Mouse (Mus musculus): ENCODE measurements around the gene Wdr48. TPM values are rescaled to one million over a fixed set of nuclear protein-coding genes. Genes with fewer than 3 reads are reported as not detected.

Gene Wdr48
- polyA plus RNA-seq, 1 experiment from 2014 or later = 56.6 TPM

GRCm38 (mm10) chr9:119893881-119894280 lies 797 bp upstream of the Wdr48 start:
- H3K4me2 ChIP-seq = peak overlapping the region; percentile 92

GRCm38 (mm10) chr9:119895040-119895721 lies 503 bp downstream of the Wdr48 start:
- H3K4me1 ChIP-seq (replicated peaks) = peaks cover 20% of the 10 kb centered on the region
- no peaks in the 10 kb centered on the region for H3K9me3 ChIP-seq
- peak overlapping the region; percentile 94 for H3K4me3 ChIP-seq
- peak overlapping the region; percentile 89 for H3K27ac ChIP-seq (replicated peaks)
- WGBS = 2% methylated on average over 65 of the region's 71 CpGs
- H3K9ac ChIP-seq = peak overlapping the region; percentile 92
- peak overlapping the region; percentile 92 for H3K4me2 ChIP-seq
- H3K36me3 ChIP-seq = no peaks in the 10 kb centered on the region
- ATAC-seq (ENCODE audit: low read depth) = peak; percentile 76
- H3K27me3 ChIP-seq = peaks cover 17% of the 10 kb centered on the region

More at GRCm38 (mm10) chr9:119893881-119894280, 797 bp upstream of the Wdr48 start:
- Histone ChIP-seq H3K9ac (peak overlapping the region; percentile 92; the same call in 1 of the 2 replicates), H3K9me3 (no peaks in the 10 kb centered on the region), H3K4me1 (replicated peaks) (peaks cover 29% of the 10 kb centered on the region), H3K27ac (replicated peaks) (no peak overlapping the region; the same call in 1 of the 2 replicates), H3K36me3 (no peaks in the 10 kb centered on the region), H3K4me3 (peak overlapping the region; percentile 94), H3K27me3 (peaks cover 18% of the 10 kb centered on the region)
- no peak for ATAC-seq (ENCODE audit: low read depth)
- WGBS = 92% methylated on average over 5 of the region's 5 CpGs

GRCm38 (mm10) chr9:119899446-119899845 lies 4.8 kb downstream of the Wdr48 start:
- peaks cover 22% of the 10 kb centered on the region for H3K36me3 ChIP-seq
- H3K27ac ChIP-seq (replicated peaks) = no peak overlapping the region
- H3K9ac ChIP-seq = no peak overlapping the region
- no peak for ATAC-seq (ENCODE audit: low read depth)
- no peaks in the 10 kb centered on the region for H3K27me3 ChIP-seq
- 91% methylated on average over 2 of the region's 2 CpGs for WGBS
- no peak overlapping the region for H3K4me2 ChIP-seq
- no peaks in the 10 kb centered on the region for H3K9me3 ChIP-seq
- peaks cover 14% of the 10 kb centered on the region for H3K4me1 ChIP-seq (replicated peaks)
- H3K4me3 ChIP-seq = no peak overlapping the region

- 88% methylated on average over 12 of the region's 12 CpGs for WGBS
- Histone ChIP-seq H3K9ac (no peak overlapping the region), H3K36me3 (peaks cover 50% of the 10 kb centered on the region), H3K27ac (replicated peaks) (no peak overlapping the region), H3K4me3 (no peak overlapping the region), H3K9me3 (no peaks in the 10 kb centered on the region), H3K27me3 (no peaks in the 10 kb centered on the region), H3K4me2 (no peak overlapping the region), H3K4me1 (replicated peaks) (no peaks in the 10 kb centered on the region)
- no peak for ATAC-seq (ENCODE audit: low read depth)
Measured at GRCm38 (mm10) chr9:119902410-119903151, 7.9 kb downstream of the Wdr48 start.

GRCm38 (mm10) chr9:119908708-119909107 lies 14.0 kb downstream of the Wdr48 start:
- 98% methylated on average over 3 of the region's 3 CpGs for WGBS
- no peak overlapping the region for H3K27ac ChIP-seq (replicated peaks)
- ATAC-seq (ENCODE audit: low read depth) = no peak
- H3K27me3 ChIP-seq = no peaks in the 10 kb centered on the region
- no peaks in the 10 kb centered on the region for H3K9me3 ChIP-seq
- H3K9ac ChIP-seq = no peak overlapping the region
- peaks cover 95% of the 10 kb centered on the region for H3K36me3 ChIP-seq
- H3K4me2 ChIP-seq = no peak overlapping the region
- H3K4me3 ChIP-seq = no peak overlapping the region
- H3K4me1 ChIP-seq (replicated peaks) = no peaks in the 10 kb centered on the region

GRCm38 (mm10) chr9:119909931-119910330 lies 15.3 kb downstream of the Wdr48 start:
- ATAC-seq (ENCODE audit: low read depth) = no peak
- H3K36me3 ChIP-seq = peaks cover 95% of the 10 kb centered on the region
- no peaks in the 10 kb centered on the region for H3K9me3 ChIP-seq
- no peaks in the 10 kb centered on the region for H3K4me1 ChIP-seq (replicated peaks)
- H3K4me3 ChIP-seq = no peak overlapping the region
- no peak overlapping the region for H3K9ac ChIP-seq
- no peak overlapping the region for H3K4me2 ChIP-seq
- no peak overlapping the region for H3K27ac ChIP-seq (replicated peaks)
- H3K27me3 ChIP-seq = no peaks in the 10 kb centered on the region
- WGBS = 90% methylated on average over 3 of the region's 3 CpGs

- H3K27ac ChIP-seq (replicated peaks) = no peak overlapping the region
- H3K27me3 ChIP-seq = no peaks in the 10 kb centered on the region
- peaks cover 93% of the 10 kb centered on the region for H3K36me3 ChIP-seq
- no peak for ATAC-seq (ENCODE audit: low read depth)
- no peak overlapping the region for H3K9ac ChIP-seq
- no peaks in the 10 kb centered on the region for H3K4me1 ChIP-seq (replicated peaks)
- H3K9me3 ChIP-seq = no peaks in the 10 kb centered on the region
- no peak overlapping the region for H3K4me3 ChIP-seq
- WGBS = 84% methylated on average over 13 of the region's 13 CpGs
- no peak overlapping the region for H3K4me2 ChIP-seq
Measured at GRCm38 (mm10) chr9:119913087-119913838, 18.6 kb downstream of the Wdr48 start.

- Histone ChIP-seq H3K27me3 (no peaks in the 10 kb centered on the region), H3K9me3 (no peaks in the 10 kb centered on the region), H3K36me3 (peaks cover 85% of the 10 kb centered on the region), H3K9ac (no peak overlapping the region), H3K4me3 (no peak overlapping the region), H3K4me2 (no peak overlapping the region), H3K27ac (replicated peaks) (no peak overlapping the region), H3K4me1 (replicated peaks) (no peaks in the 10 kb centered on the region)
- no peak for ATAC-seq (ENCODE audit: low read depth)
- WGBS = 91% methylated on average over 1 of the region's 1 CpGs
Measured at GRCm38 (mm10) chr9:119919858-119920257, 25.2 kb downstream of the Wdr48 start.

GRCm38 (mm10) chr9:119923462-119923861 lies 28.8 kb downstream of the Wdr48 start:
- no peaks in the 10 kb centered on the region for H3K4me1 ChIP-seq (replicated peaks)
- no peak for ATAC-seq (ENCODE audit: low read depth)
- 96% methylated on average over 4 of the region's 4 CpGs for WGBS
- H3K9ac ChIP-seq = no peak overlapping the region
- H3K9me3 ChIP-seq = no peaks in the 10 kb centered on the region
- H3K4me2 ChIP-seq = no peak overlapping the region
- peaks cover 90% of the 10 kb centered on the region for H3K36me3 ChIP-seq
- no peak overlapping the region for H3K4me3 ChIP-seq
- no peaks in the 10 kb centered on the region for H3K27me3 ChIP-seq
- no peak overlapping the region for H3K27ac ChIP-seq (replicated peaks)

- no peak for ATAC-seq (ENCODE audit: low read depth)
- Histone ChIP-seq H3K27ac (replicated peaks) (no peak overlapping the region), H3K4me2 (no peak overlapping the region), H3K27me3 (no peaks in the 10 kb centered on the region), H3K9me3 (no peaks in the 10 kb centered on the region), H3K9ac (no peak overlapping the region), H3K4me3 (no peak overlapping the region), H3K4me1 (replicated peaks) (no peaks in the 10 kb centered on the region), H3K36me3 (peaks cover 91% of the 10 kb centered on the region)
- 93% methylated on average over 16 of the region's 16 CpGs for WGBS
Measured at GRCm38 (mm10) chr9:119925120-119925657, 30.5 kb downstream of the Wdr48 start.

- Histone ChIP-seq H3K27ac (replicated peaks) (no peak overlapping the region), H3K27me3 (no peaks in the 10 kb centered on the region), H3K4me2 (no peak overlapping the region), H3K9me3 (no peaks in the 10 kb centered on the region), H3K4me1 (replicated peaks) (no peaks in the 10 kb centered on the region), H3K9ac (no peak overlapping the region), H3K4me3 (no peak overlapping the region), H3K36me3 (peaks cover 91% of the 10 kb centered on the region)
- 78% methylated on average over 8 of the region's 8 CpGs for WGBS
- ATAC-seq (ENCODE audit: low read depth) = no peak
Measured at GRCm38 (mm10) chr9:119925729-119926128, 31.1 kb downstream of the Wdr48 start.

GRCm38 (mm10) chr9:119926497-119926896 lies 31.8 kb downstream of the Wdr48 start:
- no peaks in the 10 kb centered on the region for H3K4me1 ChIP-seq (replicated peaks)
- no peak overlapping the region for H3K4me2 ChIP-seq
- WGBS = 84% methylated on average over 5 of the region's 5 CpGs
- ATAC-seq (ENCODE audit: low read depth) = no peak
- peaks cover 91% of the 10 kb centered on the region for H3K36me3 ChIP-seq
- no peak overlapping the region for H3K4me3 ChIP-seq
- no peaks in the 10 kb centered on the region for H3K27me3 ChIP-seq
- H3K27ac ChIP-seq (replicated peaks) = no peak overlapping the region
- no peaks in the 10 kb centered on the region for H3K9me3 ChIP-seq
- H3K9ac ChIP-seq = no peak overlapping the region

Data from neural tube, embryonic 13.5 days (tissue).